8 mouse cellular contexts compared by ENCODE assay signal in genomic region chr14:119124061-119124460, GRCm38 (mm10). TPM values are rescaled to one million over a fixed set of nuclear protein-coding genes. Genes with fewer than 3 reads are reported as not detected.
A peak's percentile ranks its signal among the peaks of the same experiment; 100 is the strongest.
DNase-seq lines count a peak whose midpoint lies in the region; ATAC-seq and TF ChIP-seq lines count a peak whose summit lies in the region.

No protein-coding gene starts in this region.

- H3K4me3 ChIP-seq in heart, embryonic 12.5 days, result peak overlapping the region; percentile 48
- H3K4me3 ChIP-seq in liver, postnatal 0 days (ENCODE audit: low read depth, low read length), result no peak overlapping the region
- peak overlapping the region; percentile 19 for H3K4me3 ChIP-seq in stomach, embryonic 14.5 days (ENCODE audit: low read depth, low read length)

- DNase-seq in heart, postnatal 36 days, result no peak
- DNase-seq in embryo, embryonic 10.5 days (ENCODE audit: low spot score), result peak; percentile 74
- DNase-seq in heart, postnatal 10 days, result peak; percentile 12 to 25
- no peak for DNase-seq in liver, postnatal 0 days
- DNase-seq in ovary, postnatal 10 days (ENCODE audit: low spot score), result no peak
- no peak for DNase-seq in thymus, postnatal 25 days

- H3K9me3 ChIP-seq in heart, embryonic 12.5 days (replicated peaks), result no peaks in the 10 kb centered on the region
- no peaks in the 10 kb centered on the region for H3K9me3 ChIP-seq in liver, postnatal 0 days (ENCODE audit: low read length)
- H3K9me3 ChIP-seq in stomach, embryonic 14.5 days (ENCODE audit: control insufficient read depth, low read depth, low read length), result no peaks in the 10 kb centered on the region

- H3K27ac ChIP-seq in heart, embryonic 12.5 days (ENCODE audit: poor library complexity, severe bottlenecking), result no peak overlapping the region
- H3K27ac ChIP-seq in liver, postnatal 0 days (ENCODE audit: low read depth), result no peak overlapping the region
- no peak overlapping the region for H3K27ac ChIP-seq in stomach, embryonic 14.5 days (ENCODE audit: low read length)

- no peaks in the 10 kb centered on the region for H3K36me3 ChIP-seq in heart, embryonic 12.5 days
- H3K36me3 ChIP-seq in liver, postnatal 0 days (replicated peaks; ENCODE audit: insufficient read depth, low read length), result no peaks in the 10 kb centered on the region
- no peaks in the 10 kb centered on the region for H3K36me3 ChIP-seq in stomach, embryonic 14.5 days (ENCODE audit: control insufficient read depth, insufficient read depth, low read length)

- 27% methylated on average over 3 of the region's 3 CpGs for WGBS in heart, embryonic 12.5 days
- WGBS in liver, postnatal 0 days (ENCODE audit: insufficient replicate concordance), result 38% methylated on average over 3 of the region's 3 CpGs
- WGBS in stomach, embryonic 14.5 days, result 23% methylated on average over 3 of the region's 3 CpGs

- H3K4me2 ChIP-seq in heart, embryonic 12.5 days, result peak overlapping the region; percentile 80
- H3K4me2 ChIP-seq in liver, postnatal 0 days (ENCODE audit: low read depth, low read length), result peak overlapping the region; percentile 50; the same call in 1 of the 2 replicates
- H3K4me2 ChIP-seq in stomach, embryonic 14.5 days (replicated peaks; ENCODE audit: low read depth, low read length), result peak overlapping the region; percentile 39

- intact Hi-C loops in heart, postnatal 36 days (cut with DNase I), result no loop called here
- intact Hi-C loops in heart, postnatal 10 days (cut with DNase I), result no loop called here

- no peaks in the 10 kb centered on the region for H3K4me1 ChIP-seq in heart, embryonic 12.5 days (replicated peaks)
- H3K4me1 ChIP-seq in liver, postnatal 0 days (ENCODE audit: insufficient read depth), result no peaks in the 10 kb centered on the region
- no peaks in the 10 kb centered on the region for H3K4me1 ChIP-seq in stomach, embryonic 14.5 days (ENCODE audit: control insufficient read depth, insufficient read depth, low read length)

- peak; percentile 49 for TF ChIP-seq CTCF in liver, postnatal 0 days (IDR thresholded peaks at IDR 0.05; ENCODE audit: low read depth)

- no peak for TF ChIP-seq EP300 in liver, postnatal 0 days (IDR thresholded peaks at IDR 0.05; ENCODE audit: low read depth)

- no peaks in the 10 kb centered on the region for H3K27me3 ChIP-seq in heart, embryonic 12.5 days (replicated peaks)
- no peaks in the 10 kb centered on the region for H3K27me3 ChIP-seq in liver, postnatal 0 days (ENCODE audit: insufficient read depth, low read length)
- no peaks in the 10 kb centered on the region for H3K27me3 ChIP-seq in stomach, embryonic 14.5 days (ENCODE audit: control insufficient read depth, insufficient read depth, low read length)

- peak; percentile 69 for ATAC-seq in heart, embryonic 12.5 days (ENCODE audit: insufficient number of reproducible peaks, low FRiP score)
- no peak for ATAC-seq in liver, postnatal 0 days
- peak; percentile 76 for ATAC-seq in stomach, embryonic 14.5 days (ENCODE audit: insufficient number of reproducible peaks, insufficient read depth, low FRiP score, low read depth)

- H3K9ac ChIP-seq in heart, embryonic 12.5 days, result no peak overlapping the region
- H3K9ac ChIP-seq in liver, postnatal 0 days (replicated peaks), result no peak overlapping the region
- H3K9ac ChIP-seq in stomach, embryonic 14.5 days (replicated peaks; ENCODE audit: low read depth, low read length), result no peak overlapping the region

RNA-seq across cellular contexts. Expression of gene Hs6st3, which starts 14.1 kb away (rescaled TPM):
- 0.22 and 0.26 TPM in 2 replicates for polyA plus RNA-seq in heart, embryonic 12.5 days (2016; fragmentation: Nextera tagmentation; extraction: Ambion mirVana)
- total RNA-seq in heart, postnatal 36 days (2021), result not detected
- total RNA-seq in heart, postnatal 10 days (2021), result under 1 TPM in 1 of 2 experiments, not detected in 1; 0.19 TPM
- polyA plus RNA-seq in liver, postnatal 0 days (2015; fragmentation: Nextera tagmentation; extraction: Ambion mirVana), result not detected in 2 replicates
- 0.57 and 0.75 TPM in 2 replicates for polyA plus RNA-seq in stomach, embryonic 14.5 days (2014; fragmentation: Nextera tagmentation; extraction: Ambion mirVana)

RNA-seq across cellular contexts. Expression of gene Uggt2, which starts 24.8 kb away (rescaled TPM):
- polyA plus RNA-seq in heart, embryonic 12.5 days (2016; fragmentation: Nextera tagmentation; extraction: Ambion mirVana), result 11.3 and 12.7 TPM in 2 replicates
- total RNA-seq in heart, postnatal 36 days (2021), result 1 to 10 TPM; 6.5 to 6.7 TPM
- 1 to 10 TPM; 6.5 to 7.5 TPM for total RNA-seq in heart, postnatal 10 days (2021)
- polyA plus RNA-seq in liver, postnatal 0 days (2015; fragmentation: Nextera tagmentation; extraction: Ambion mirVana), result 1.4 and 1.7 TPM in 2 replicates
- 19.4 and 20.7 TPM in 2 replicates for polyA plus RNA-seq in stomach, embryonic 14.5 days (2014; fragmentation: Nextera tagmentation; extraction: Ambion mirVana)

Comparison
In these comparisons a context has a peak if more than half of its experiments do, and no peak if none do; other contexts are left out.
1. DNase-seq: peak in embryo, embryonic 10.5 days (single experiment) and heart, postnatal 10 days (2 of 2); none in heart, postnatal 36 days (0 of 2), liver, postnatal 0 days (single experiment), ovary, postnatal 10 days (single experiment) and thymus, postnatal 25 days (single experiment).
2. Peak in every context shown above with its lines, with median percentiles within 50 percentile points of each other: H3K4me2 ChIP-seq.